Mouse (Mus musculus) frontal cortex, postnatal 10 days (tissue): ENCODE results near the gene Olfr186.
"Not testable (repeated sequence)": the region's sequence is repeated elsewhere in the genome, so short reads cannot be mapped to it uniquely, and the experiment has no call there.

Experiments
- DNase-seq, 2 experiments: peaks; one replicate each; pipeline ENCODE4 v3.0.0; 2022; ENCODE audit warnings: low spot score in 2 of 2, mixed read lengths in 1 of 2

The Olfr186 gene

GRCm38 (mm10) chr16:59030191-59030590, at the start of gene Olfr186:
TSS of gene Olfr186 (minus strand) at chr16:59030291.
- no peak for DNase-seq

GRCm38 (mm10) chr16:59077905-59078304, 47.8 kb upstream of the Olfr186 start, which contains the start of gene Olfr190:
TSS of gene Olfr190 (minus strand) at chr16:59078005.
- DNase-seq, result no peak

GRCm38 (mm10) chr16:59073520-59073919, 43.4 kb upstream of the Olfr186 start:
- DNase-seq, result no peak

GRCm38 (mm10) chr16:59071755-59072154, 41.7 kb upstream of the Olfr186 start:
- no peak for DNase-seq

- DNase-seq, result not testable (repeated sequence)
These were observed 32.3 kb upstream of the Olfr186 start for GRCm38 (mm10) chr16:59062411-59062810.

- not testable (repeated sequence) for DNase-seq
These were observed 19.2 kb upstream of the Olfr186 start for GRCm38 (mm10) chr16:59049286-59049685.

GRCm38 (mm10) chr16:59048860-59049259, 18.8 kb upstream of the Olfr186 start:
- no peak for DNase-seq

- DNase-seq, result no peak
These were observed 17.5 kb upstream of the Olfr186 start for GRCm38 (mm10) chr16:59047579-59047978.

GRCm38 (mm10) chr16:59045835-59046234, 15.7 kb upstream of the Olfr186 start:
- DNase-seq, result no peak

GRCm38 (mm10) chr16:59039710-59040109, 9.6 kb upstream of the Olfr186 start, which contains the start of gene Olfr187:
TSS of gene Olfr187 (minus strand) at chr16:59039767.
- DNase-seq, result no peak

GRCm38 (mm10) chr16:59013357-59014018, 16.6 kb downstream of the Olfr186 start:
- no peak for DNase-seq

- DNase-seq, result no peak
These were observed 22.9 kb downstream of the Olfr186 start for GRCm38 (mm10) chr16:59007146-59007545.

- DNase-seq, result no peak
These were observed 35.0 kb downstream of the Olfr186 start, which contains the start of gene Olfr183 for GRCm38 (mm10) chr16:58995057-58995456. TSS of gene Olfr183 (plus strand) at chr16:58995357.
